Mouse (Mus musculus): ENCODE data around the gene Grid2.

The Grid2 gene

DNA sequence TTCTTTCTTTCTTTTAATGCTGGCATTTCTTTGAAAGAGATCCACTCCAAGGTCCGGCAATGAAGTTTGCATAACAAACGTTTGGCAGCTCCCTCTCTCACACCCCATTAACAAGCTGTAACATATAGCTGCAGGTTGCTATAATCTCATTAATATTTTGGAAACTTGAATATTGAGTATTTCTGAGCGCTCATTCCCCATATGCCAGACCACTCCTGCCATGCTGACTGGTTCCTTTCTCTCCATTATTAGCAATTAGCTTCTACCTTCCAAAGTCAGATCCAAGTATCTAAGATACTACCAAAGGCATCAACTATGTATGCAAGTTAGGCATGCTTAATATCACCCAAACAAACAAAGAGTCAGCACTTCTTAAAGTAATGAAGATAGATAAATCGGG, 1477.6 kb downstream of the Grid2 start:
- no peak for DNase-seq

- no peak for DNase-seq
Measured at GRCm38 (mm10) chr6:64734441-64735320, 1479.0 kb downstream of the Grid2 start.

DNA sequence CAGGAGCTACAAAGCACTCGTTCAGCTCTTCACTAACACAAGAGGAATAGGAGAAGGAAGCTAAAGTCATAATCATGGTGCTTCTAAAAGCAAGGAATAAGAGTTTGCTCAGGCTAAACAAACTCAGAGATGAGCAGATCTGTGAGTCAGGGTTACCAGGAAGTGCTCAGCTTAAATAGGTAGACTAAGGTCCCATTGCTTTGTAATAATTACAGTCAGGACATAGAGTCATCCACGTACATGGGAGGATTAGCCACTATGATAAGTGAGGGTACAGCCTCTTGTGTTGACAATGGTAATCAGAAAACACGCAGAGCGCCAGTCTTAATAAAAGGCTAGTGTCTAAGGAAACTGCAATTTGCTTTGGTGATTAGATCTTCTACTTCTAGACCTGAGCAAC, 1480.6 kb downstream of the Grid2 start:
- no peak for DNase-seq

DNA sequence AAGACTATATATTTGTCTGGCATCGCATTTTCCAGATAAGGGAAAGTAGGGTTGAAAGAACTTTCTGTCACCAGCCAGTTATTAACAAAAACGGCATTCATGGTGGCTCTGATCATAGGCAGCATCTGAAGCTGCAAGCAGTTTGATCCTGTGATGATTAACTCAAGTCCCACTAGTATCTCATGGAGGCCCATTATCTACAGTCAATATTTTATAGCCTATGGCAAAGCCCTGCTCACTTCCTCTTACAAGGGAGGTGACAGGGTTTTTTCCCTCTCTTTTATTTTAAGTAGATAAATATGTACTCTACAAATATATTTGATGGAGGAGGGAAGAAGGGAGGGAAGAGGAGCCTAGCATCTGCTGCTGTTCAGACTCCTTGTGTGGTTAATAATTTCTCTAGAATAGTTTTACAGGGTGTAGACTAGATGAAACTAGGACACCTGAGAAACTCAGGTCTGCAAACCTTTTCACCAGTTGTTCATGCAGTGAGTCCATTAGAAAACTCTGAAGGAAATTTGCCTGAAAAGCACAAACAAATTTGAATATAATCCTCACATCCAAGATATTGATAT, 1487.3 kb downstream of the Grid2 start:
- no peak for DNase-seq
